Mouse (Mus musculus) liver, adult 2 months (tissue): ENCODE measurements around the gene Tmem219.

Experiments used
- CTCF ChIP-seq: fragments of 200-500 bp; IDR thresholded peaks from 2 replicates; pipeline ENCODE4 v1.5.1; 2011; ENCODE audit warnings: low read depth, low read length, control low read depth
- POLR2A ChIP-seq: fragments of 200-500 bp; IDR thresholded peaks from 2 replicates; pipeline ENCODE4 v1.6.1; 2011; ENCODE audit warnings: low read length, control low read depth; ENCODE audit not compliant: insufficient read depth; ENCODE audit errors: extremely low read depth

GRCm38 (mm10) chr7:126932652-126933051 is 9.9 kb upstream of the Tmem219 start:
- TF ChIP-seq CTCF, result no peak
- no peak for TF ChIP-seq POLR2A
